Mouse (Mus musculus) neural tube, embryonic 14.5 days (tissue): ENCODE data around the gene Zgrf1. TPM values are rescaled to one million over a fixed set of nuclear protein-coding genes. Genes with fewer than 3 reads are reported as not detected.

Source experiments
- ATAC-seq: fragments of 200-750 bp; cut with Nextera tagmentation; 2 replicates; pipeline ENCODE4 v1.8.0; 2017; ENCODE audit warnings: low read depth, mild to moderate bottlenecking, moderate TSS enrichment, moderate library complexity
- H3K27ac ChIP-seq: fragments of 300-500 bp; sonication (generic); 2 replicates; pipeline ENCODE4 v1.5.1; 2014; ENCODE audit warnings: low read depth, mild to moderate bottlenecking, control low read depth, low read length, moderate library complexity, mixed read lengths
- H3K27me3 ChIP-seq: fragments of 300-500 bp; sonication (generic); 2 replicates; pipeline ENCODE4 v1.6.1; 2014; ENCODE audit warnings: low read length; ENCODE audit not compliant: control insufficient read depth, insufficient read depth
- H3K36me3 ChIP-seq: fragments of 300-500 bp; sonication (generic); 2 replicates; pipeline ENCODE4 v1.6.1; 2014; ENCODE audit warnings: low read length, mixed read lengths; ENCODE audit not compliant: control insufficient read depth, insufficient read depth
- H3K4me1 ChIP-seq: fragments of 300-500 bp; sonication (generic); 2 replicates; pipeline ENCODE4 v1.6.1; 2014; ENCODE audit warnings: low read length; ENCODE audit not compliant: control insufficient read depth, insufficient read depth
- H3K4me2 ChIP-seq: fragments of 300-500 bp; sonication (generic); 2 replicates; pipeline ENCODE4 v1.6.1; 2014; ENCODE audit warnings: mild to moderate bottlenecking, low read depth, low read length, control low read depth
- H3K4me3 ChIP-seq: fragments of 300-500 bp; sonication (generic); 2 replicates; pipeline ENCODE4 v1.5.1; 2014; ENCODE audit warnings: low read depth, low read length, control low read depth, mixed read lengths
- H3K9ac ChIP-seq: fragments of 300-500 bp; sonication (generic); replicated peaks from 2 replicates; pipeline ENCODE4 v1.6.1; 2014; ENCODE audit warnings: low read depth, mild to moderate bottlenecking, control low read depth, low read length, mixed read lengths
- H3K9me3 ChIP-seq: fragments of 300-500 bp; sonication (generic); 2 replicates; pipeline ENCODE4 v1.6.1; 2016; ENCODE audit warnings: low read length; ENCODE audit not compliant: control insufficient read depth
- WGBS: fragments of 180-500 bp; shearing (Covaris S2); extraction: QIAGEN DNeasy Blood & Tissue Kit; methylation state at CpG from one replicate; pipeline ENCODE4 v1.1.7; 2014; 5-methylcytosine and 5-hydroxymethylcytosine counted together
- microRNA counts: library from miRNA; unstranded; fragments of <30 nt; microRNA quantifications from one replicate; lab custom pipeline; 2016
- microRNA-seq: library from miRNA; unstranded; fragments of <30 nt; microRNA quantifications from one replicate; pipeline ENCODE4, GENCODE M21; 2016
- polyA plus RNA-seq: library from polyadenylated mRNA; unstranded; fragments of >200 nt; fragmentation: Nextera tagmentation; extraction: Ambion mirVana; gene quantifications from 2 replicates; pipeline ENCODE4 v1.2.1, GENCODE M21; 2014

The Zgrf1 gene
- polyA plus RNA-seq, 1 experiment from 2014 or later, result 4.1 TPM

DNA sequence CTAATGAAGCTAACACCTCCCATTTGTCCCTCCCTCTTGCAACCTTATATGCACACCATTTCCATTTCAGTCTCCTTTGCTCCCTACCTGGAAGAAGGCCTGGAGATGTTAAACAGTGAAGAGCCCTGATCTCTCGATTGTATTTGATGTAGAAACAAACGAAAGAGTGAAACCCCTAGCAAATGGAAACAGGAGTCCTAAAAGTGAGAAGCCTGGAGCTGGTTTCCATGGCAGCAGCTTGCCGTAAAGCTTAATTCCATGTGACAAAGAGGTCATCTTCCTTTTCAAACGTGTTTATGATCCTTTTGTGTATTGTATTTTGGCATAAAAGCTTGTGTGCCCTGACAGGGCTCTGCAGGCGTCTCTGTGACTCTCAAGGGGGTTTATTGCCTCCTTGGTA is 88.9 kb downstream of the Zgrf1 start:
- H3K27ac ChIP-seq, result no peak overlapping the region
- peaks cover 10% of the 10 kb centered on the region for H3K27me3 ChIP-seq
- H3K4me1 ChIP-seq, result peaks cover 10% of the 10 kb centered on the region
- no peaks in the 10 kb centered on the region for H3K36me3 ChIP-seq
- no peaks in the 10 kb centered on the region for H3K9me3 ChIP-seq
- H3K4me3 ChIP-seq, result no peak overlapping the region
- no peak overlapping the region for H3K9ac ChIP-seq
- WGBS, result 2% methylated on average over 5 of the region's 5 CpGs
- no peak overlapping the region for H3K4me2 ChIP-seq
- no peak for ATAC-seq

GRCm38 (mm10) chr3:127646156-127646825 is 93.0 kb downstream of the Zgrf1 start:
- Histone ChIP-seq H3K27me3 (peaks cover 5% of the 10 kb centered on the region; the same call in 1 of the 2 replicates), H3K9ac (no peak overlapping the region), H3K9me3 (no peaks in the 10 kb centered on the region), H3K36me3 (no peaks in the 10 kb centered on the region), H3K4me1 (no peaks in the 10 kb centered on the region), H3K27ac (no peak overlapping the region), H3K4me2 (no peak overlapping the region), H3K4me3 (no peak overlapping the region)
- WGBS, result 31% methylated on average over 18 of the region's 18 CpGs
- ATAC-seq, result peak; percentile 31; the same call in 1 of the 2 replicates

GRCm38 (mm10) chr3:127651742-127652653 is 98.7 kb downstream of the Zgrf1 start:
- Histone ChIP-seq H3K4me1 (no peaks in the 10 kb centered on the region), H3K9me3 (no peaks in the 10 kb centered on the region), H3K27me3 (no peaks in the 10 kb centered on the region), H3K9ac (no peak overlapping the region), H3K27ac (no peak overlapping the region), H3K36me3 (no peaks in the 10 kb centered on the region), H3K4me3 (no peak overlapping the region), H3K4me2 (no peak overlapping the region)
- WGBS, result 38% methylated on average over 7 of the region's 7 CpGs
- peak; percentile 58; the same call in 1 of the 2 replicates for ATAC-seq

- Histone ChIP-seq H3K4me1 (no peaks in the 10 kb centered on the region), H3K4me3 (no peak overlapping the region), H3K27me3 (no peaks in the 10 kb centered on the region), H3K36me3 (no peaks in the 10 kb centered on the region), H3K4me2 (no peak overlapping the region), H3K27ac (no peak overlapping the region), H3K9me3 (no peaks in the 10 kb centered on the region), H3K9ac (no peak overlapping the region)
- ATAC-seq, result no peak; the same call in 1 of the 2 replicates
- 36% methylated on average over 7 of the region's 7 CpGs for WGBS
Observed at GRCm38 (mm10) chr3:127660712-127661111, 107.4 kb downstream of the Zgrf1 start.

GRCm38 (mm10) chr3:127661646-127662531 is 108.6 kb downstream of the Zgrf1 start:
- Histone ChIP-seq H3K9me3 (no peaks in the 10 kb centered on the region), H3K36me3 (no peaks in the 10 kb centered on the region), H3K4me1 (no peaks in the 10 kb centered on the region), H3K27ac (no peak overlapping the region), H3K27me3 (no peaks in the 10 kb centered on the region), H3K4me3 (no peak overlapping the region), H3K9ac (no peak overlapping the region; the same call in 1 of the 2 replicates), H3K4me2 (peak overlapping the region; percentile 33)
- 19% methylated on average over 22 of the region's 22 CpGs for WGBS
- no peak; the same call in 1 of the 2 replicates for ATAC-seq

MicroRNAs within 50 kb of the gene (microRNA counts, 519-probe panel; counts per million panel counts)
- not detected for microRNA mmu-miR-302a (lab: Ali Mortazavi, UCI)
- not detected for microRNA mmu-miR-302b (lab: Ali Mortazavi, UCI)
- not detected for microRNA mmu-miR-302c (lab: Ali Mortazavi, UCI)
- microRNA mmu-miR-302d (lab: Ali Mortazavi, UCI), result not detected
- 2,379 counts per million, percentile 9 among the panel's probes with 10 or more counts for microRNA mmu-miR-367 (lab: Ali Mortazavi, UCI)

Small RNAs within 50 kb of the gene (microRNA-seq; reads per million reads assigned to microRNA genes)
- gene Mir302a, result 69.7 reads per million, percentile 41 among the genes with 10 or more reads in this experiment
- gene Mir302b, result 41.8 reads per million, percentile 33 among the genes with 10 or more reads in this experiment
- gene Mir302c, result 9.4 reads per million, percentile 16 among the genes with 10 or more reads in this experiment
- 75.4 reads per million, percentile 43 among the genes with 10 or more reads in this experiment for gene Mir302d
- gene Mir367, result not detected

Other genes with a start within 250 kb of the Zgrf1 start
- gene Ank2, start 54.1 kb upstream of the Zgrf1 start, polyA plus RNA-seq, result 209 and 231 TPM in 2 replicates
- 25.5 and 26.4 TPM in 2 replicates for gene Larp7, start 140 bp upstream of the Zgrf1 start, polyA plus RNA-seq
- gene Neurog2, start 79.6 kb downstream of the Zgrf1 start, polyA plus RNA-seq, result 3.3 and 3.9 TPM in 2 replicates
- gene Alpk1, start 227.0 kb downstream of the Zgrf1 start, polyA plus RNA-seq, result 0.31 and 0.54 TPM in 2 replicates
- 2.5 and 3.2 TPM in 2 replicates for gene Tifa, start 236.3 kb downstream of the Zgrf1 start, polyA plus RNA-seq